Mouse (Mus musculus) lung, postnatal 0 days (tissue): ENCODE measurements at regions not wholly inside any gene's neighbourhood (a gene's known extent, or its start where the extent isn't known, plus 50 kb on each side); places are given as distances from the start of the nearest gene placed in this dataset.

Experiments used
- CTCF ChIP-seq: IDR thresholded peaks from 2 replicates; pipeline ENCODE4 v1.5.1; 2016; ENCODE audit warnings: antibody characterized with exemption, mild to moderate bottlenecking
- EP300 ChIP-seq: IDR thresholded peaks from 2 replicates; pipeline ENCODE4 v1.6.1; 2016; ENCODE audit warnings: antibody characterized with exemption, mild to moderate bottlenecking, control low read depth

GRCm38 (mm10) chr16:62995555-62995954, 141.4 kb downstream of the Pros1 start:
- TF ChIP-seq EP300 (no peak), CTCF (no peak)
